Mouse (Mus musculus) ES-E14 (cell line): ENCODE data around the gene Phykpl. TPM values are rescaled to one million over a fixed set of nuclear protein-coding genes. Genes with fewer than 3 reads are reported as not detected.
A peak's percentile ranks its signal among the peaks of the same experiment; 100 is the strongest.

Experiments
- DNase-seq: peaks from one replicate; pipeline ENCODE4 v3.0.0-alpha.2; 2013; ENCODE audit warnings: low read depth, low spot score
- H3K27ac ChIP-seq: 2 replicates; pipeline ENCODE4 v1.5.1; 2012; ENCODE audit warnings: low read depth, mild to moderate bottlenecking, low read length, moderate library complexity, mixed read lengths; ENCODE audit not compliant: poor library complexity, insufficient read depth, severe bottlenecking
- H3K36me3 ChIP-seq: 2 replicates; pipeline ENCODE4 v1.6.1; 2012; ENCODE audit warnings: mild to moderate bottlenecking, low read length, moderate library complexity, mixed read lengths; ENCODE audit not compliant: control insufficient read depth, poor library complexity, insufficient read depth, severe bottlenecking
- H3K4me1 ChIP-seq, 2 experiments: fragments of 150-350 bp in 1 of 2; sonication (generic) in 1 of 2; 2 replicates each; pipeline ENCODE4 v1.6.1; 2012; ENCODE audit warnings: low read length in 2 of 2, mild to moderate bottlenecking in 1 of 2, mixed read lengths in 1 of 2; ENCODE audit not compliant: control insufficient read depth in 2 of 2, insufficient read depth in 2 of 2, poor library complexity in 1 of 2
- H3K4me3 ChIP-seq, 2 experiments: fragments of 150-350 bp in 1 of 2; sonication (generic) in 1 of 2; 2 replicates each; pipeline ENCODE4 v1.5.1; 2012; ENCODE audit warnings: low read length in 2 of 2, low read depth in 1 of 2, mild to moderate bottlenecking in 1 of 2, mixed read lengths in 1 of 2; ENCODE audit not compliant: insufficient read depth in 1 of 2, poor library complexity in 1 of 2, severe bottlenecking in 1 of 2
- H3K9ac ChIP-seq: 2 replicates; pipeline ENCODE4 v1.6.1; 2012; ENCODE audit warnings: low read depth, mild to moderate bottlenecking, low read length, mixed read lengths; ENCODE audit not compliant: poor library complexity, insufficient read depth, severe bottlenecking
- H3K9me3 ChIP-seq: fragments of 150-350 bp; sonication (generic); 2 replicates; pipeline ENCODE4 v1.6.1; 2012; ENCODE audit warnings: low read depth, mild to moderate bottlenecking, low read length; ENCODE audit not compliant: control insufficient read depth, insufficient read depth
- CHD2 ChIP-seq: IDR thresholded peaks from 2 replicates; pipeline ENCODE4 v1.6.1; 2014; ENCODE audit warnings: mild to moderate bottlenecking, low read depth, low read length, inconsistent platforms
- HCFC1 ChIP-seq: IDR thresholded peaks from 2 replicates; pipeline ENCODE4 v1.6.1; 2012; ENCODE audit warnings: low read length, inconsistent platforms, borderline replicate concordance; ENCODE audit not compliant: insufficient read depth
- MAFK ChIP-seq: IDR thresholded peaks from 2 replicates; pipeline ENCODE4 v1.6.1; 2014; ENCODE audit warnings: mild to moderate bottlenecking, low read depth, low read length, inconsistent platforms; ENCODE audit not compliant: insufficient read depth
- ZC3H11A ChIP-seq: IDR thresholded peaks from 2 replicates; pipeline ENCODE4 v1.6.1; 2012; ENCODE audit warnings: low read depth, mild to moderate bottlenecking, inconsistent platforms, low read length, borderline replicate concordance
- ZNF384 ChIP-seq: IDR thresholded peaks from 2 replicates; pipeline ENCODE4 v1.6.1; 2012; ENCODE audit warnings: low read depth, low read length, inconsistent platforms
- in situ Hi-C, 2 experiments: fragments of 600-800 bp; cut with MboI; formaldehyde crosslinking; loops; one replicate each; pipeline ENCODE4 v1.15.1; 2025; ENCODE audit warnings: low sequenced_read_pairs in 2 of 2, inconsistent platforms in 1 of 2; ENCODE audit not compliant: unreplicated experiment in 2 of 2
- total RNA-seq: library from RNA; depleted of rRNA; stranded (reverse); fragments of 300-350 nt; gene quantifications from 2 replicates; pipeline ENCODE4 v1.2.3, GENCODE M21; 2012

The Phykpl gene
- total RNA-seq, 1 experiment, result 23.4 TPM

GRCm38 (mm10) chr11:51579024-51579423 is 5.5 kb upstream of the Phykpl start:
- Histone ChIP-seq H3K36me3 (no peaks in the 10 kb centered on the region), H3K9ac (no peak overlapping the region), H3K27ac (peak overlapping the region; percentile 12; the same call in 1 of the 2 replicates), H3K4me1 (peaks cover 0 to 3% of the 10 kb centered on the region in 2 experiments; a peak in 1 of 4 replicates), H3K9me3 (no peaks in the 10 kb centered on the region), H3K4me3 (no peak overlapping the region)
- DNase-seq, result no peak
- TF ChIP-seq CHD2 (no peak), MAFK (no peak), ZNF384 (no peak), HCFC1 (no peak), ZC3H11A (no peak)
- in situ Hi-C loops, result no loop called here

- Histone ChIP-seq H3K4me1 (peaks cover 0 to 10% of the 10 kb centered on the region in 2 experiments; a peak in 1 of 4 replicates), H3K9ac (no peak overlapping the region), H3K4me3 (no peak overlapping the region), H3K9me3 (no peaks in the 10 kb centered on the region), H3K27ac (no peak overlapping the region), H3K36me3 (peaks cover 7% of the 10 kb centered on the region; the same call in 1 of the 2 replicates)
- no peak for DNase-seq
- in situ Hi-C loops, result no loop called here
- no peak for TF ChIP-seq CHD2
- TF ChIP-seq ZC3H11A, result no peak
- no peak for TF ChIP-seq ZNF384
- TF ChIP-seq HCFC1, result no peak
- TF ChIP-seq MAFK, result no peak
These were observed 1.8 kb upstream of the Phykpl start for GRCm38 (mm10) chr11:51582713-51583112.

- Histone ChIP-seq H3K9ac (peak overlapping the region; percentile 79), H3K4me1 (peaks cover 0 to 10% of the 10 kb centered on the region in 2 experiments; a peak in 1 of 4 replicates), H3K36me3 (peaks cover 12% of the 10 kb centered on the region; the same call in 1 of the 2 replicates), H3K4me3 (peak overlapping the region; percentile 73 to 83), H3K27ac (peak overlapping the region; percentile 35; the same call in 1 of the 2 replicates), H3K9me3 (no peaks in the 10 kb centered on the region)
- in situ Hi-C loops, result no loop called here
- TF ChIP-seq HCFC1 (no peak), MAFK (no peak)
- DNase-seq, result no peak
These were observed 513 bp upstream of the Phykpl start for GRCm38 (mm10) chr11:51584057-51584430.

GRCm38 (mm10) chr11:51585608-51586252 is 1.2 kb downstream of the Phykpl start:
- in situ Hi-C loops, result no loop called here
- Histone ChIP-seq H3K4me1 (peaks cover 0 to 10% of the 10 kb centered on the region in 2 experiments; a peak in 1 of 4 replicates), H3K9ac (peak overlapping the region; percentile 79), H3K27ac (no peak overlapping the region), H3K9me3 (no peaks in the 10 kb centered on the region), H3K36me3 (peaks cover 13% of the 10 kb centered on the region; the same call in 1 of the 2 replicates), H3K4me3 (peak overlapping the region; percentile 73 to 83)
- no peak for TF ChIP-seq MAFK
- no peak for TF ChIP-seq CHD2
- no peak for TF ChIP-seq HCFC1
- no peak for TF ChIP-seq ZNF384
- no peak for TF ChIP-seq ZC3H11A
- no peak for DNase-seq
